Mouse (Mus musculus) neural tube, embryonic 14.5 days (tissue): ENCODE results near the gene Tulp4. TPM values are rescaled to one million over a fixed set of nuclear protein-coding genes. Genes with fewer than 3 reads are reported as not detected.
"Not testable (repeated sequence)": the region's sequence is repeated elsewhere in the genome, so short reads cannot be mapped to it uniquely, and the experiment has no call there.

ENCODE experiments used
- ATAC-seq: fragments of 200-750 bp; cut with Nextera tagmentation; 2 replicates; pipeline ENCODE4 v1.8.0; 2017; ENCODE audit warnings: low read depth, mild to moderate bottlenecking, moderate TSS enrichment, moderate library complexity
- H3K27ac ChIP-seq: fragments of 300-500 bp; sonication (generic); 2 replicates; pipeline ENCODE4 v1.5.1; 2014; ENCODE audit warnings: low read depth, mild to moderate bottlenecking, control low read depth, low read length, moderate library complexity, mixed read lengths
- H3K27me3 ChIP-seq: fragments of 300-500 bp; sonication (generic); 2 replicates; pipeline ENCODE4 v1.6.1; 2014; ENCODE audit warnings: low read length; ENCODE audit not compliant: control insufficient read depth, insufficient read depth
- H3K36me3 ChIP-seq: fragments of 300-500 bp; sonication (generic); 2 replicates; pipeline ENCODE4 v1.6.1; 2014; ENCODE audit warnings: low read length, mixed read lengths; ENCODE audit not compliant: control insufficient read depth, insufficient read depth
- H3K4me1 ChIP-seq: fragments of 300-500 bp; sonication (generic); 2 replicates; pipeline ENCODE4 v1.6.1; 2014; ENCODE audit warnings: low read length; ENCODE audit not compliant: control insufficient read depth, insufficient read depth
- H3K4me2 ChIP-seq: fragments of 300-500 bp; sonication (generic); 2 replicates; pipeline ENCODE4 v1.6.1; 2014; ENCODE audit warnings: mild to moderate bottlenecking, low read depth, low read length, control low read depth
- H3K4me3 ChIP-seq: fragments of 300-500 bp; sonication (generic); 2 replicates; pipeline ENCODE4 v1.5.1; 2014; ENCODE audit warnings: low read depth, low read length, control low read depth, mixed read lengths
- H3K9ac ChIP-seq: fragments of 300-500 bp; sonication (generic); replicated peaks from 2 replicates; pipeline ENCODE4 v1.6.1; 2014; ENCODE audit warnings: low read depth, mild to moderate bottlenecking, control low read depth, low read length, mixed read lengths
- H3K9me3 ChIP-seq: fragments of 300-500 bp; sonication (generic); 2 replicates; pipeline ENCODE4 v1.6.1; 2016; ENCODE audit warnings: low read length; ENCODE audit not compliant: control insufficient read depth
- WGBS: fragments of 180-500 bp; shearing (Covaris S2); extraction: QIAGEN DNeasy Blood & Tissue Kit; methylation state at CpG from one replicate; pipeline ENCODE4 v1.1.7; 2014; 5-methylcytosine and 5-hydroxymethylcytosine counted together
- polyA plus RNA-seq: library from polyadenylated mRNA; unstranded; fragments of >200 nt; fragmentation: Nextera tagmentation; extraction: Ambion mirVana; gene quantifications from 2 replicates; pipeline ENCODE4 v1.2.1, GENCODE M21; 2014

Gene Tulp4
- polyA plus RNA-seq, 1 experiment from 2014 or later, result 238 TPM

GRCm38 (mm10) chr17:6203126-6203525, 96.9 kb downstream of the Tulp4 start:
- no peak for ATAC-seq
- Histone ChIP-seq H3K9me3 (no peaks in the 10 kb centered on the region), H3K4me2 (no peak overlapping the region), H3K27ac (no peak overlapping the region), H3K4me1 (no peaks in the 10 kb centered on the region), H3K4me3 (no peak overlapping the region), H3K36me3 (peaks cover 17% of the 10 kb centered on the region), H3K9ac (no peak overlapping the region), H3K27me3 (no peaks in the 10 kb centered on the region)
- WGBS, result 85% methylated on average over 7 of the region's 7 CpGs

GRCm38 (mm10) chr17:6203795-6204194, 97.6 kb downstream of the Tulp4 start:
- Histone ChIP-seq H3K27me3 (no peaks in the 10 kb centered on the region), H3K27ac (no peak overlapping the region), H3K36me3 (peaks cover 14% of the 10 kb centered on the region), H3K4me2 (no peak overlapping the region), H3K4me3 (no peak overlapping the region), H3K4me1 (no peaks in the 10 kb centered on the region), H3K9ac (no peak overlapping the region), H3K9me3 (no peaks in the 10 kb centered on the region)
- 35% methylated on average over 4 of the region's 4 CpGs for WGBS
- ATAC-seq, result no peak

GRCm38 (mm10) chr17:6211721-6212120, 105.5 kb downstream of the Tulp4 start:
- no peak overlapping the region for H3K27ac ChIP-seq
- H3K9ac ChIP-seq, result no peak overlapping the region
- H3K4me2 ChIP-seq, result no peak overlapping the region
- H3K27me3 ChIP-seq, result no peaks in the 10 kb centered on the region
- WGBS, result 93% methylated on average over 1 of the region's 1 CpGs
- no peak overlapping the region for H3K4me3 ChIP-seq
- H3K4me1 ChIP-seq, result no peaks in the 10 kb centered on the region
- no peak for ATAC-seq
- H3K36me3 ChIP-seq, result peaks cover 25% of the 10 kb centered on the region
- H3K9me3 ChIP-seq, result no peaks in the 10 kb centered on the region

GRCm38 (mm10) chr17:6215640-6216039, 109.4 kb downstream of the Tulp4 start:
- H3K4me3 ChIP-seq, result no peak overlapping the region
- no peak for ATAC-seq
- no peaks in the 10 kb centered on the region for H3K4me1 ChIP-seq
- peaks cover 31% of the 10 kb centered on the region for H3K36me3 ChIP-seq
- H3K9me3 ChIP-seq, result no peaks in the 10 kb centered on the region
- no peaks in the 10 kb centered on the region for H3K27me3 ChIP-seq
- H3K9ac ChIP-seq, result no peak overlapping the region
- 88% methylated on average over 4 of the region's 4 CpGs for WGBS
- no peak overlapping the region for H3K4me2 ChIP-seq
- H3K27ac ChIP-seq, result no peak overlapping the region

GRCm38 (mm10) chr17:6216514-6216913, 110.3 kb downstream of the Tulp4 start:
- 96% methylated on average over 10 of the region's 10 CpGs for WGBS
- no peaks in the 10 kb centered on the region for H3K9me3 ChIP-seq
- no peaks in the 10 kb centered on the region for H3K4me1 ChIP-seq
- H3K9ac ChIP-seq, result no peak overlapping the region
- no peak overlapping the region for H3K27ac ChIP-seq
- H3K27me3 ChIP-seq, result no peaks in the 10 kb centered on the region
- no peak overlapping the region for H3K4me2 ChIP-seq
- H3K36me3 ChIP-seq, result peaks cover 31% of the 10 kb centered on the region
- no peak overlapping the region for H3K4me3 ChIP-seq
- no peak for ATAC-seq

- not testable (repeated sequence) for ATAC-seq, H3K4me1 ChIP-seq, H3K9ac ChIP-seq
Observed at GRCm38 (mm10) chr17:6232633-6233032, 126.4 kb downstream of the Tulp4 start.

GRCm38 (mm10) chr17:6251298-6251697, 145.1 kb downstream of the Tulp4 start:
- 100% methylated on average over 1 of the region's 1 CpGs for WGBS
- H3K9me3 ChIP-seq, H3K4me1 ChIP-seq: not testable (repeated sequence)

More at GRCm38 (mm10) chr17:6232633-6233032, 126.4 kb downstream of the Tulp4 start:
- H3K27me3 ChIP-seq, H3K4me2 ChIP-seq, H3K36me3 ChIP-seq, H3K9me3 ChIP-seq, H3K27ac ChIP-seq, H3K4me3 ChIP-seq: not testable (repeated sequence)
- no CpG with 5 or more reads among the region's 7 CpGs for WGBS

GRCm38 (mm10) chr17:6256400-6257069, 150.3 kb downstream of the Tulp4 start, which contains the start of gene Tmem181a:
Gene Tmem181a (plus strand): TSS chr17:6256860.
- H3K4me1 ChIP-seq, H3K9ac ChIP-seq, H3K9me3 ChIP-seq, H3K36me3 ChIP-seq, H3K27ac ChIP-seq, H3K27me3 ChIP-seq: not testable (repeated sequence)
- no CpG with 5 or more reads among the region's 51 CpGs for WGBS
- peak within 1 kb of the TSS; percentile 21 for H3K4me3 ChIP-seq
- peak within 1 kb of the TSS; percentile 30; the same call in 1 of the 2 replicates for H3K4me2 ChIP-seq
- ATAC-seq, result peak; percentile 93

More at GRCm38 (mm10) chr17:6251298-6251697, 145.1 kb downstream of the Tulp4 start:
- H3K4me3 ChIP-seq, H3K9ac ChIP-seq, ATAC-seq, H3K36me3 ChIP-seq, H3K27me3 ChIP-seq, H3K4me2 ChIP-seq, H3K27ac ChIP-seq: not testable (repeated sequence)

GRCm38 (mm10) chr17:6257070-6257456, 150.8 kb downstream of the Tulp4 start:
- H3K27ac ChIP-seq, H3K9me3 ChIP-seq, H3K36me3 ChIP-seq, H3K9ac ChIP-seq, H3K27me3 ChIP-seq, H3K4me1 ChIP-seq: not testable (repeated sequence)
- 3% methylated on average over 6 of the region's 20 CpGs for WGBS
- peak overlapping the region; percentile 30; the same call in 1 of the 2 replicates for H3K4me2 ChIP-seq
- H3K4me3 ChIP-seq, result peak overlapping the region; percentile 21
- ATAC-seq, result peak; percentile 58
